Mouse (Mus musculus) erythroblast, embryonic 14.5 days (primary cell): ENCODE data around the gene Cep63. TPM values are rescaled to one million over a fixed set of nuclear protein-coding genes. Genes with fewer than 3 reads are reported as not detected.

Experiments
- H3K27me3 ChIP-seq: 2 replicates; pipeline ENCODE4 v1.6.1; 2012; ENCODE audit warnings: inconsistent platforms; ENCODE audit not compliant: control insufficient read depth
- H3K36me3 ChIP-seq: 2 replicates; pipeline ENCODE4 v1.6.1; 2012; ENCODE audit warnings: mild to moderate bottlenecking, inconsistent platforms; ENCODE audit not compliant: control insufficient read depth
- H3K4me1 ChIP-seq: 2 replicates; pipeline ENCODE4 v1.6.1; 2012; ENCODE audit warnings: inconsistent platforms; ENCODE audit not compliant: control insufficient read depth
- H3K4me3 ChIP-seq: replicated peaks from 2 replicates; pipeline ENCODE3; 2012; ENCODE audit warnings: moderate library complexity, mild to moderate bottlenecking, inconsistent platforms
- H3K9me3 ChIP-seq: 2 replicates; pipeline ENCODE4 v1.6.1; 2012; ENCODE audit warnings: low read length, inconsistent platforms, mixed read lengths; ENCODE audit not compliant: control insufficient read depth
- GATA1 ChIP-seq: IDR thresholded peaks from 2 replicates; pipeline ENCODE4 v1.6.1; 2012; ENCODE audit warnings: low read length, inconsistent platforms, mixed read lengths
- TAL1 ChIP-seq: IDR thresholded peaks from 3 replicates; pipeline ENCODE4 v1.6.1; 2012; ENCODE audit warnings: low read length, inconsistent platforms, mixed read lengths
- polyA plus RNA-seq: library from polyadenylated mRNA; stranded (reverse); fragments of >175 nt; gene quantifications from 2 replicates; pipeline ENCODE4 v1.2.3, GENCODE M21; 2012

Cep63 gene
- polyA plus RNA-seq, 1 experiment = 2.3 TPM

GRCm38 (mm10) chr9:102622192-102622857, 4.0 kb downstream of the Cep63 start:
- Histone ChIP-seq H3K36me3 (peaks cover 13% of the 10 kb centered on the region), H3K27me3 (no peaks in the 10 kb centered on the region), H3K4me1 (peaks cover 27% of the 10 kb centered on the region), H3K4me3 (no peak overlapping the region), H3K9me3 (no peaks in the 10 kb centered on the region)
- TF ChIP-seq GATA1 (no peak), TAL1 (no peak)

- no peaks in the 10 kb centered on the region for H3K27me3 ChIP-seq
- no peaks in the 10 kb centered on the region for H3K9me3 ChIP-seq
- peaks cover 20% of the 10 kb centered on the region for H3K36me3 ChIP-seq
- no peak for TF ChIP-seq TAL1
- no peak for TF ChIP-seq GATA1
- H3K4me1 ChIP-seq = peaks cover 18% of the 10 kb centered on the region
- H3K4me3 ChIP-seq = no peak overlapping the region
These were observed 4.9 kb downstream of the Cep63 start for GRCm38 (mm10) chr9:102621385-102621784.

- Histone ChIP-seq H3K9me3 (no peaks in the 10 kb centered on the region), H3K4me1 (no peaks in the 10 kb centered on the region), H3K4me3 (no peak overlapping the region), H3K27me3 (no peaks in the 10 kb centered on the region), H3K36me3 (peaks cover 58% of the 10 kb centered on the region)
- TF ChIP-seq TAL1 = no peak
- TF ChIP-seq GATA1 = no peak
These were observed 10.1 kb downstream of the Cep63 start for GRCm38 (mm10) chr9:102616267-102616666.

- H3K4me1 ChIP-seq = no peaks in the 10 kb centered on the region
- H3K9me3 ChIP-seq = no peaks in the 10 kb centered on the region
- H3K4me3 ChIP-seq = no peak overlapping the region
- H3K27me3 ChIP-seq = no peaks in the 10 kb centered on the region
- peaks cover 64% of the 10 kb centered on the region for H3K36me3 ChIP-seq
- no peak for TF ChIP-seq GATA1
- no peak for TF ChIP-seq TAL1
These were observed 11.3 kb downstream of the Cep63 start for GRCm38 (mm10) chr9:102615071-102615470.

- Histone ChIP-seq H3K27me3 (no peaks in the 10 kb centered on the region), H3K4me3 (no peak overlapping the region), H3K4me1 (no peaks in the 10 kb centered on the region), H3K36me3 (peaks cover 43% of the 10 kb centered on the region), H3K9me3 (no peaks in the 10 kb centered on the region)
- no peak for TF ChIP-seq GATA1
- no peak for TF ChIP-seq TAL1
These were observed 17.1 kb downstream of the Cep63 start for GRCm38 (mm10) chr9:102609221-102609620.

GRCm38 (mm10) chr9:102607471-102607870, 18.9 kb downstream of the Cep63 start:
- Histone ChIP-seq H3K4me1 (no peaks in the 10 kb centered on the region), H3K9me3 (no peaks in the 10 kb centered on the region), H3K4me3 (no peak overlapping the region), H3K36me3 (peaks cover 32% of the 10 kb centered on the region), H3K27me3 (no peaks in the 10 kb centered on the region)
- TF ChIP-seq TAL1 (no peak), GATA1 (no peak)

- H3K27me3 ChIP-seq = no peaks in the 10 kb centered on the region
- H3K9me3 ChIP-seq = no peaks in the 10 kb centered on the region
- TF ChIP-seq GATA1 (no peak), TAL1 (no peak)
- H3K4me3 ChIP-seq = no peak overlapping the region
- H3K36me3 ChIP-seq = peaks cover 34% of the 10 kb centered on the region
- H3K4me1 ChIP-seq = no peaks in the 10 kb centered on the region
These were observed 21.2 kb downstream of the Cep63 start for GRCm38 (mm10) chr9:102605162-102605561.

GRCm38 (mm10) chr9:102601666-102602065, 24.7 kb downstream of the Cep63 start:
- Histone ChIP-seq H3K36me3 (peaks cover 32% of the 10 kb centered on the region), H3K4me3 (no peak overlapping the region), H3K9me3 (no peaks in the 10 kb centered on the region), H3K27me3 (no peaks in the 10 kb centered on the region), H3K4me1 (no peaks in the 10 kb centered on the region)
- no peak for TF ChIP-seq TAL1
- TF ChIP-seq GATA1 = no peak

- Histone ChIP-seq H3K4me3 (no peak overlapping the region), H3K4me1 (no peaks in the 10 kb centered on the region), H3K36me3 (peaks cover 36% of the 10 kb centered on the region), H3K27me3 (no peaks in the 10 kb centered on the region), H3K9me3 (no peaks in the 10 kb centered on the region)
- TF ChIP-seq GATA1 (no peak), TAL1 (no peak)
These were observed 25.1 kb downstream of the Cep63 start for GRCm38 (mm10) chr9:102601187-102601586.
